Mouse (Mus musculus): ENCODE results near the gene Pigc. TPM values are rescaled to one million over a fixed set of nuclear protein-coding genes. Genes with fewer than 3 reads are reported as not detected.

The Pigc gene
- 37.2 and 40.8 TPM in 2 replicates for polyA plus RNA-seq (2014; fragmentation: Nextera tagmentation; extraction: Ambion mirVana)

DNA sequence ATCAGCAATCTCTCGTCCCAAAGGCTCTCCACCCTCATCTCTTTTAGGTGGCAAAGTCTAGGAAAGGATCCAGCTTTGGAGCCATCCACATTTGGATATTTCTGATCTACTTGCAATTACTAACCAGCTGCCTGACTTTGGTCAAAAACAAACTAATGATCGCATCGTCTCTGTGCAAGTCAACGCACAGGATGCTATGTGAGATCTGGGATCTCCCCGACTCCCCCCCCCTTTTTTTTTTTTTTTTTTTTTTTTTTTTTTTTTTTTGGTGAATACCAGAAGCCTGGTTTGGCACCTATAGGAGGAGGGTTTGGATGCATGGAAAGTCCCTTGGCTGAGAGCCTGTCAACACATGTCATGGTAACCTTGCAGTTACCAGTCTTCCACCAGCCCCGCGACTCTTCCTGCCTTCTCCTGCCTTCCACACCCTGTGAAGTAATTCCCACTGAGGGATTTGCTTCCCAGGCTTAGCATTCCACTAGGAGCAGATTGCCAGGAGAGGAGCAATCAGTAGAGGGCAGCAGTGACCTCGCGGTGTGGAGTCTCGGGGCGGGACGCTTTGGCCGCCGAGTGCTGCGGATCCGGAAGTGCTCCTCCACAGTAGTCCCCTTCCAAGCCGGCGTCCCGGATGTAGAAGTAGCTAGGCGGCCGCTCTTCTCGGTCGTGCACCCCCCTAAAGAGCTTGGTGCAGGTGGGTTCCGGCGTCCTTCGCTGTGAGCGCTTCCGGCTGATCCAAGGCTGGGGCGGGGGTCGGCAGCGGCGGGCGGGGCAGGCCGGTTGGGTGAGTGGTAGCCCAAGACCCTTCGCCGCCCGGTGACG, at the start of gene Pigc:
Gene Pigc (plus strand): TSS at position 598 of the 819 bp plus-strand sequence.
- Histone ChIP-seq H3K4me3 (ENCODE audit: low read depth, low read length) (peak within 1 kb of the TSS; percentile 56), H3K4me2 (ENCODE audit: low read length) (peak within 1 kb of the TSS; percentile 54), H3K4me1 (ENCODE audit: control insufficient read depth, insufficient read depth, low read length) (peaks cover 7% of the 10 kb centered on the region; the same call in 1 of the 2 replicates), H3K9ac (ENCODE audit: low read length) (peak within 1 kb of the TSS; percentile 77), H3K9me3 (replicated peaks; ENCODE audit: control insufficient read depth, low read length) (no peaks in the 10 kb centered on the region), H3K27me3 (replicated peaks; ENCODE audit: control insufficient read depth, insufficient read depth, low read length) (no peaks in the 10 kb centered on the region), H3K36me3 (ENCODE audit: control insufficient read depth, insufficient read depth, low read length) (no peaks in the 10 kb centered on the region), H3K27ac (ENCODE audit: low read depth, low read length) (peak within 1 kb of the TSS; percentile 40; the same call in 1 of the 2 replicates)
- ATAC-seq: peak; percentile 99
- 4% methylated on average over 38 of the region's 38 CpGs for WGBS
- DNase-seq (ENCODE audit: low spot score): peak; percentile 96

GRCm38 (mm10) chr1:161919594-161919993, 49.4 kb upstream of the Pigc start:
- H3K9ac ChIP-seq (ENCODE audit: low read length): no peak overlapping the region
- WGBS: 90% methylated on average over 2 of the region's 2 CpGs
- H3K4me3 ChIP-seq (ENCODE audit: low read depth, low read length): no peak overlapping the region
- H3K9me3 ChIP-seq (replicated peaks; ENCODE audit: control insufficient read depth, low read length): no peaks in the 10 kb centered on the region
- DNase-seq (ENCODE audit: low spot score): no peak
- H3K27me3 ChIP-seq (replicated peaks; ENCODE audit: control insufficient read depth, insufficient read depth, low read length): no peaks in the 10 kb centered on the region
- no peak overlapping the region for H3K27ac ChIP-seq (ENCODE audit: low read depth, low read length)
- no peaks in the 10 kb centered on the region for H3K4me1 ChIP-seq (ENCODE audit: control insufficient read depth, insufficient read depth, low read length)
- H3K4me2 ChIP-seq (ENCODE audit: low read length): no peak overlapping the region
- H3K36me3 ChIP-seq (ENCODE audit: control insufficient read depth, insufficient read depth, low read length): no peaks in the 10 kb centered on the region
- ATAC-seq: no peak

DNA sequence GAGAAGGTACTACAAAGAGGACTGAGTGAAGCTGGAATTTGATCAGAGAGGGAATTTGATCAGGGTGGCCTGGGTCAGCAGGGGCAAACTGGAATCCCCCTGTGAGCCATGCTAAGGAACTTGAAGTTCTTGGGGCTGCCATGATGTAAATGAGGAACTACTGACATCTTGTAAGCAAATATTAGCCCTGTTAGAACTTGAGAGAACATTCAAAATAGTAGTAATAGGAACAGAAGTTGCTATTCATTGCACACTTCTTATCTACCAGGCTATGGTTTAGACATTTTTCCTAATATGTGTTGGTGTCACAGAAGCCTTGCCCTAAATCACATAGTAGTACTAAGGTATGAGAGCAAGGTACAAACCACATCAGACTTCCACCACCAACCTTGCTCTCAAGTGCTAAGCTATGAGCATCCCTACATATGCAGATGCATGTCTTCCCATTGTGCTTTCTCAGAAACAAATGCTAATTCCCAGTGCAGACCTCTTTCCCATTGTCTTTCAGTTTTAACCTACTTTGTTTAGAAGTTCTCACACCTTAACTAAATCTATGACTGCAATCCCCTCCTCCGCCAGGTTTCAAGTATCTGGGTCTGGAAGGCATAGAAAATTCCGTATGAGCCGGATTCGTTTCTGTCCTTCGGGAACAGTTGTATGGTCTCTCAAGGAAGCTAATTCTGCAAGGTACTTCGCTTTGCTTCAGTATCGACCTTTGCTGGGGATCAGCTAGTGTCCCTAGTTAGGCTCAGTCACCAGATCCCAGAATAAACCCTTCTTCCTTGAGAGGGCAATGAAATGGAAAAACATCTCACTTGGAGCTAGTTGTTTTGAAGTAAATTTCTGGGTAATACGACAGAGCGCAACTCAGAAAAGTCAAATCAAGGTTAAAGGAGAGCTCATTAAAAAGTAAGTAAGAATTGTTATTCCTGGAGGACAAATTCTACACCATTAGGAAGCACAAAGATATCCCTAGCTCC, 48.2 kb upstream of the Pigc start:
- 89% methylated on average over 9 of the region's 9 CpGs for WGBS

DNA sequence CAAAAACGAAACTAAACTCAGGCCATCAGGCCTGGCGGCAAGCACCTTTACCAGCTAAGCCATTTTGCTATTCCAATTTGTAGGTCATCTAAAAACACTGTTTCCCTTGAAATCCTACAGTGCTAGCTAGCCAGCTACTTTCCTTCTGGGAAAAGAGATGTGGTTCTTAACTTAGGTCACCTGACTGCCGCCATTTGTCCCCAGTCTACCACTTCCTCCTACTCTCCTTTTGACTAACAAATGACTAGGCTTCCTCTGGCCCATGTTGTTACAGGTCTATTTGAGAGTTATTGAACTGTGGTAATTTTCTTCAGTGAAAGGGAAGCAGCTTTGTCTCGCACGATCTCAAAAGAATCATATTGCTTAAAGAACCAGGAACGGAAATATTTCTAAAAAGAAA, 47.1 kb upstream of the Pigc start:
- no peak overlapping the region for H3K4me2 ChIP-seq (ENCODE audit: low read length)
- ATAC-seq (no peak), DNase-seq (ENCODE audit: low spot score) (no peak)
- H3K9me3 ChIP-seq (replicated peaks; ENCODE audit: control insufficient read depth, low read length): no peaks in the 10 kb centered on the region
- no peaks in the 10 kb centered on the region for H3K36me3 ChIP-seq (ENCODE audit: control insufficient read depth, insufficient read depth, low read length)
- H3K9ac ChIP-seq (ENCODE audit: low read length): no peak overlapping the region
- no peaks in the 10 kb centered on the region for H3K27me3 ChIP-seq (replicated peaks; ENCODE audit: control insufficient read depth, insufficient read depth, low read length)
- H3K27ac ChIP-seq (ENCODE audit: low read depth, low read length): no peak overlapping the region
- WGBS: 57% methylated on average over 6 of the region's 6 CpGs
- no peak overlapping the region for H3K4me3 ChIP-seq (ENCODE audit: low read depth, low read length)
- H3K4me1 ChIP-seq (ENCODE audit: control insufficient read depth, insufficient read depth, low read length): no peaks in the 10 kb centered on the region

More for the DNA sequence above, 48.2 kb upstream of the Pigc start:
- no peaks in the 10 kb centered on the region for H3K4me1 ChIP-seq (ENCODE audit: control insufficient read depth, insufficient read depth, low read length)
- no peaks in the 10 kb centered on the region for H3K36me3 ChIP-seq (ENCODE audit: control insufficient read depth, insufficient read depth, low read length)
- ATAC-seq: no peak
- no peaks in the 10 kb centered on the region for H3K27me3 ChIP-seq (replicated peaks; ENCODE audit: control insufficient read depth, insufficient read depth, low read length)
- no peak overlapping the region for H3K9ac ChIP-seq (ENCODE audit: low read length)
- no peak overlapping the region for H3K27ac ChIP-seq (ENCODE audit: low read depth, low read length)
- no peak overlapping the region for H3K4me3 ChIP-seq (ENCODE audit: low read depth, low read length)
- no peaks in the 10 kb centered on the region for H3K9me3 ChIP-seq (replicated peaks; ENCODE audit: control insufficient read depth, low read length)
- DNase-seq (ENCODE audit: low spot score): no peak
- H3K4me2 ChIP-seq (ENCODE audit: low read length): no peak overlapping the region

DNA sequence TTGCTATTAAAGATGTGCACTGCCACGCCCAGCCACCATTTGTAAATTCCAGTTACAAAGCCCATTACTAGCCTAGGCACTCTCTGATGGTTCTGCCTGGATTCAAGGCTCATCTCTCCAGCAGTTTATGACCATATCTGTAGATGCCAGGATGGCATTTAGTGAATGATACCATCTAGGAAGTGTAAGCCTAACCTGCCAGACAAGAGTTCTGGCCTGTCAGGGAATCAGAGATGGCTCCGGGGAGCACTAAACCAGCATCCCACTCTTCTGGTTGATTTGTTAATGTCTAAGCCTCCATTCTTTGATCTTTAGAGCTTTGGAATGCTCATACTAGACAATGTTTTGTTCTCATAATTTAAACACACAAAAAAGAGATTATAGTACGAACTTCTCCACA, 44.7 kb upstream of the Pigc start:
- DNase-seq (ENCODE audit: low spot score) (no peak), ATAC-seq (no peak)
- no peaks in the 10 kb centered on the region for H3K36me3 ChIP-seq (ENCODE audit: control insufficient read depth, insufficient read depth, low read length)
- H3K27ac ChIP-seq (ENCODE audit: low read depth, low read length): no peak overlapping the region
- H3K4me1 ChIP-seq (ENCODE audit: control insufficient read depth, insufficient read depth, low read length): no peaks in the 10 kb centered on the region
- H3K9me3 ChIP-seq (replicated peaks; ENCODE audit: control insufficient read depth, low read length): no peaks in the 10 kb centered on the region
- no peak overlapping the region for H3K4me2 ChIP-seq (ENCODE audit: low read length)
- H3K4me3 ChIP-seq (ENCODE audit: low read depth, low read length): no peak overlapping the region
- H3K9ac ChIP-seq (ENCODE audit: low read length): no peak overlapping the region
- no peaks in the 10 kb centered on the region for H3K27me3 ChIP-seq (replicated peaks; ENCODE audit: control insufficient read depth, insufficient read depth, low read length)
- 58% methylated on average over 3 of the region's 3 CpGs for WGBS

DNA sequence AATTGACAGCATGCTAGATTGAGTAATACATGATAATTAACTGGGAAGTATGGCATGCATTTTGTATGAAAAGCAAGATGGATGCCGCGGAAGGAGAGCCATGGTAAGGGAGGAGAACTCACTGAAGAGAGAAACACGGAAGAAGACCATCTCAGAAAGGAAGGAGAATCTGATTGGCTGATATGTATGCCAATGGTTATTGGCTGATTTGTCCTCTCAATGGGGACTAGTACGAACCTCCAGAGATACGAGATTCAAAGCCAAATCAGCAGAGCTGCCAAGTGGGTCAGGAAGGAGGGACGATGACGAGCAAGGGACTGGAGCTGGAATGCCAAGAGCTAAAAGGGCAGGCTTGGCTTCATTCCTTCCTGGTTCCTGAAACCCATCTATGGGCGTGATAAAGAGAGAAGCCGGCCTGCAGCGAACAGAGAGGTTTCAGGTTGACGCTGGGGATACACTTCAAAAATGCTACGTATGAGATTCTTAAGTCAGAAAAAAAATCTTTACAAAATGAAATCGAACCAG, 43.6 kb upstream of the Pigc start:
- no peak for DNase-seq (ENCODE audit: low spot score)

GRCm38 (mm10) chr1:161927976-161928375, 41.0 kb upstream of the Pigc start:
- Histone ChIP-seq H3K27ac (ENCODE audit: low read depth, low read length) (no peak overlapping the region), H3K9me3 (replicated peaks; ENCODE audit: control insufficient read depth, low read length) (no peaks in the 10 kb centered on the region), H3K4me3 (ENCODE audit: low read depth, low read length) (no peak overlapping the region), H3K4me1 (ENCODE audit: control insufficient read depth, insufficient read depth, low read length) (no peaks in the 10 kb centered on the region), H3K36me3 (ENCODE audit: control insufficient read depth, insufficient read depth, low read length) (no peaks in the 10 kb centered on the region), H3K9ac (ENCODE audit: low read length) (no peak overlapping the region), H3K27me3 (replicated peaks; ENCODE audit: control insufficient read depth, insufficient read depth, low read length) (no peaks in the 10 kb centered on the region), H3K4me2 (ENCODE audit: low read length) (no peak overlapping the region)
- no peak for ATAC-seq
- no peak for DNase-seq (ENCODE audit: low spot score)
- WGBS: 81% methylated on average over 2 of the region's 2 CpGs

More for the DNA sequence above, 43.6 kb upstream of the Pigc start:
- Histone ChIP-seq H3K4me2 (ENCODE audit: low read length) (no peak overlapping the region), H3K36me3 (ENCODE audit: control insufficient read depth, insufficient read depth, low read length) (no peaks in the 10 kb centered on the region), H3K9ac (ENCODE audit: low read length) (no peak overlapping the region), H3K9me3 (replicated peaks; ENCODE audit: control insufficient read depth, low read length) (no peaks in the 10 kb centered on the region), H3K27me3 (replicated peaks; ENCODE audit: control insufficient read depth, insufficient read depth, low read length) (no peaks in the 10 kb centered on the region), H3K4me1 (ENCODE audit: control insufficient read depth, insufficient read depth, low read length) (no peaks in the 10 kb centered on the region), H3K27ac (ENCODE audit: low read depth, low read length) (no peak overlapping the region), H3K4me3 (ENCODE audit: low read depth, low read length) (no peak overlapping the region)
- ATAC-seq: no peak
- 89% methylated on average over 13 of the region's 13 CpGs for WGBS

GRCm38 (mm10) chr1:161931313-161931712, 37.7 kb upstream of the Pigc start:
- Histone ChIP-seq H3K27me3 (replicated peaks; ENCODE audit: control insufficient read depth, insufficient read depth, low read length) (no peaks in the 10 kb centered on the region), H3K4me1 (ENCODE audit: control insufficient read depth, insufficient read depth, low read length) (no peaks in the 10 kb centered on the region), H3K4me2 (ENCODE audit: low read length) (no peak overlapping the region), H3K4me3 (ENCODE audit: low read depth, low read length) (no peak overlapping the region), H3K36me3 (ENCODE audit: control insufficient read depth, insufficient read depth, low read length) (no peaks in the 10 kb centered on the region), H3K27ac (ENCODE audit: low read depth, low read length) (no peak overlapping the region), H3K9me3 (replicated peaks; ENCODE audit: control insufficient read depth, low read length) (no peaks in the 10 kb centered on the region), H3K9ac (ENCODE audit: low read length) (no peak overlapping the region)
- no peak for ATAC-seq
- 63% methylated on average over 4 of the region's 4 CpGs for WGBS
- no peak for DNase-seq (ENCODE audit: low spot score)
